ENCODE assay signal across 15 mouse cellular contexts in the genomic region with DNA sequence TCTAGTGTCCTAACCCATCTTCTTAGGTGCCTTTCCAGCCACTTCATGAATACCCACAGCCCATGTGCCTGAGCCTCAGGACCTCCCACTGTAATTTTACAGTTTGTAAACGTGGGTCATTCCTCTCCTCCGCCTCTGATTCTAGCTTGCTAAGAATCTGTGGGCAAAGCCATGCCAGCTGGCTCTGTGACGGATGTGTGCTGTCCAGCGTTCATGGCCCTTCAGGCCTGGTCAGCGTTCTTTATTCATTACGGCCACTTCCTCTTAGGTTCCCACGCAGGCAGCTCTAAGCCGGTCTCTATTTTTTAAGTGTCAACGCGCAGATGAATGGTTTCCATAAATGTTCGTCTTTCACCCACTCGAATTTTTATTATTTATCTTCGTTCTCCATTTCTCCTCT.
DNase-seq lines count a peak whose midpoint lies in the region; ATAC-seq lines count a peak whose summit lies in the region.
"Had no signal": no experiment of that assay in that cellular context is flagged by ENCODE, and none has a peak within 500 bp of the region (broad histone marks: within the 10 kb centered on the region; RNA-seq: fewer than 3 reads in every experiment).

No protein-coding gene starts in this region.

- H3K9me3 ChIP-seq in heart, embryonic 10.5 days, result no peaks in the 10 kb centered on the region
- no peaks in the 10 kb centered on the region for H3K9me3 ChIP-seq in kidney, embryonic 14.5 days (ENCODE audit: control insufficient read depth, low read length)
- no peaks in the 10 kb centered on the region for H3K9me3 ChIP-seq in lung, embryonic 16.5 days (ENCODE audit: control insufficient read depth, low read length)
- H3K9me3 ChIP-seq: embryonic facial prominence, embryonic 13.5 days had no signal

- H3K36me3 ChIP-seq in heart, embryonic 10.5 days, result no peaks in the 10 kb centered on the region
- H3K36me3 ChIP-seq in kidney, embryonic 14.5 days (ENCODE audit: control insufficient read depth, insufficient read depth, low read length), result no peaks in the 10 kb centered on the region
- H3K36me3 ChIP-seq in lung, embryonic 16.5 days (ENCODE audit: control insufficient read depth, insufficient read depth, low read length), result peaks cover 3% of the 10 kb centered on the region; the same call in 1 of the 2 replicates

- peaks cover 4% of the 10 kb centered on the region; the same call in 1 of the 2 replicates for H3K4me1 ChIP-seq in heart, embryonic 10.5 days
- peaks cover 5% of the 10 kb centered on the region; the same call in 1 of the 2 replicates for H3K4me1 ChIP-seq in kidney, embryonic 14.5 days (ENCODE audit: control insufficient read depth, insufficient read depth, low read length)
- H3K4me1 ChIP-seq in lung, embryonic 16.5 days (replicated peaks; ENCODE audit: control insufficient read depth, insufficient read depth, low read length), result peaks cover 15% of the 10 kb centered on the region

- H3K4me2 ChIP-seq in kidney, embryonic 14.5 days (replicated peaks; ENCODE audit: low read depth, low read length), result no peak overlapping the region; the same call in 1 of the 2 replicates
- H3K4me2 ChIP-seq in lung, embryonic 16.5 days (ENCODE audit: low read depth, low read length), result no peak overlapping the region
- H3K4me2 ChIP-seq: embryonic facial prominence, embryonic 13.5 days; midbrain, embryonic 11.5 days had no signal

- H3K27ac ChIP-seq in heart, embryonic 10.5 days, result no peak overlapping the region
- no peak overlapping the region for H3K27ac ChIP-seq in kidney, embryonic 14.5 days (ENCODE audit: low read depth, low read length)
- peak overlapping the region; percentile 43; the same call in 1 of the 2 replicates for H3K27ac ChIP-seq in lung, embryonic 16.5 days (ENCODE audit: low read length)
- H3K27ac ChIP-seq: embryonic facial prominence, embryonic 13.5 days had no signal

- H3K4me3 ChIP-seq in heart, embryonic 10.5 days, result no peak overlapping the region
- no peak overlapping the region for H3K4me3 ChIP-seq in kidney, embryonic 14.5 days (ENCODE audit: low read length)
- H3K4me3 ChIP-seq in lung, embryonic 16.5 days (ENCODE audit: low read length), result no peak overlapping the region
- H3K4me3 ChIP-seq: embryonic facial prominence, embryonic 13.5 days had no signal

- 71% methylated on average over 13 of the region's 13 CpGs for WGBS in heart, embryonic 10.5 days
- 32% methylated on average over 13 of the region's 13 CpGs for WGBS in kidney, embryonic 14.5 days
- 39% methylated on average over 13 of the region's 13 CpGs for WGBS in lung, embryonic 16.5 days

- peak; percentile 49; the same call in 1 of the 2 replicates for ATAC-seq in kidney, embryonic 14.5 days (ENCODE audit: low FRiP score, low TSS enrichment)
- ATAC-seq in lung, embryonic 16.5 days (ENCODE audit: low read depth), result peak; percentile 54
- ATAC-seq in megakaryocyte progenitor cell, adult 5-6 weeks (replicated peaks; ENCODE audit: poor library complexity), result no peak
- ATAC-seq: liver, postnatal 0 days had no signal

- H3K9ac ChIP-seq in kidney, embryonic 14.5 days (ENCODE audit: low read depth, low read length), result no peak overlapping the region
- no peak overlapping the region for H3K9ac ChIP-seq in lung, embryonic 16.5 days (ENCODE audit: low read length)
- H3K9ac ChIP-seq: embryonic facial prominence, embryonic 13.5 days; liver, postnatal 0 days had no signal

- no peaks in the 10 kb centered on the region for H3K27me3 ChIP-seq in heart, embryonic 10.5 days (ENCODE audit: insufficient read depth, poor library complexity, severe bottlenecking)
- no peaks in the 10 kb centered on the region for H3K27me3 ChIP-seq in kidney, embryonic 14.5 days (ENCODE audit: control insufficient read depth, insufficient read depth, low read length)
- H3K27me3 ChIP-seq in lung, embryonic 16.5 days (ENCODE audit: control insufficient read depth, insufficient read depth, low read depth, low read length), result no peaks in the 10 kb centered on the region
- H3K27me3 ChIP-seq: embryonic facial prominence, embryonic 13.5 days had no signal

- peak; percentile 88 for DNase-seq in heart, adult 11 months
- DNase-seq in heart, embryonic 10.5 days (ENCODE audit: low spot score), result no peak
- no peak for DNase-seq in kidney, adult 11 months
- peak; percentile 54 for DNase-seq in kidney, postnatal 10 days
- DNase-seq in urinary bladder, postnatal 4 days (ENCODE audit: low spot score in 2 of 2), result no peak
- DNase-seq: cerebellum, adult 9-11 months; liver; liver, postnatal 0 days; right cerebral cortex, postnatal 4 days; thymus, postnatal 4 days had no signal

Comparison
In these comparisons a context has a peak if more than half of its experiments do, and no peak if none do; other contexts are left out.
1. DNase-seq: peak in heart, adult 11 months (single experiment) and kidney, postnatal 10 days (single experiment); none in heart, embryonic 10.5 days (single experiment), kidney, adult 11 months (single experiment) and urinary bladder, postnatal 4 days (0 of 2).